In genomic region chr5:16553304-16554047, GRCm38 (mm10) we compare ENCODE assay signal across 9 mouse cellular contexts. TPM values are rescaled to one million over a fixed set of nuclear protein-coding genes. Genes with fewer than 3 reads are reported as not detected.
A peak's percentile ranks its signal among the peaks of the same experiment; 100 is the strongest.
DNase-seq lines count a peak whose midpoint lies in the region; ATAC-seq and TF ChIP-seq lines count a peak whose summit lies in the region.
"Had no signal": no experiment of that assay in that cellular context is flagged by ENCODE, and none has a peak within 500 bp of the region (broad histone marks: within the 10 kb centered on the region; RNA-seq: fewer than 3 reads in every experiment).

TSS of gene Hgf (plus strand) at chr5:16553495.

- peak; percentile 46 for TF ChIP-seq CTCF in stomach, postnatal 0 days (IDR thresholded peaks at IDR 0.05; ENCODE audit: low read depth)

- intact Hi-C loops in heart, postnatal 25 days (cut with DNase I) = no loop called here

- WGBS in embryonic facial prominence, embryonic 14.5 days = 2% methylated on average over 16 of the region's 16 CpGs
- WGBS in heart, embryonic 10.5 days = 6% methylated on average over 16 of the region's 16 CpGs
- WGBS in liver, embryonic 11.5 days = 4% methylated on average over 16 of the region's 16 CpGs
- WGBS in midbrain, embryonic 15.5 days = 10% methylated on average over 16 of the region's 16 CpGs
- WGBS in stomach, postnatal 0 days = 3% methylated on average over 16 of the region's 16 CpGs

- H3K4me1 ChIP-seq in embryonic facial prominence, embryonic 14.5 days (ENCODE audit: control insufficient read depth, insufficient read depth, low read length) = no peaks in the 10 kb centered on the region
- peaks cover 7% of the 10 kb centered on the region; the same call in 1 of the 2 replicates for H3K4me1 ChIP-seq in heart, embryonic 10.5 days
- peaks cover 2% of the 10 kb centered on the region; the same call in 1 of the 2 replicates for H3K4me1 ChIP-seq in liver, embryonic 11.5 days (replicated peaks; ENCODE audit: control insufficient read depth, insufficient read depth, low read length)
- peaks cover 4% of the 10 kb centered on the region; the same call in 1 of the 2 replicates for H3K4me1 ChIP-seq in midbrain, embryonic 15.5 days
- no peaks in the 10 kb centered on the region for H3K4me1 ChIP-seq in stomach, postnatal 0 days (replicated peaks; ENCODE audit: control insufficient read depth, insufficient read depth)

- no peaks in the 10 kb centered on the region for H3K36me3 ChIP-seq in embryonic facial prominence, embryonic 14.5 days (ENCODE audit: control insufficient read depth, insufficient read depth, low read length)
- no peaks in the 10 kb centered on the region for H3K36me3 ChIP-seq in heart, embryonic 10.5 days
- H3K36me3 ChIP-seq in liver, embryonic 11.5 days (ENCODE audit: control insufficient read depth, insufficient read depth, low read length) = no peaks in the 10 kb centered on the region
- no peaks in the 10 kb centered on the region for H3K36me3 ChIP-seq in midbrain, embryonic 15.5 days (replicated peaks)
- H3K36me3 ChIP-seq in stomach, postnatal 0 days (ENCODE audit: control insufficient read depth, insufficient read depth, low read length) = no peaks in the 10 kb centered on the region

- H3K4me3 ChIP-seq in embryonic facial prominence, embryonic 14.5 days (ENCODE audit: low read depth, low read length) = peak within 1 kb of the TSS; percentile 38
- H3K4me3 ChIP-seq in heart, embryonic 10.5 days = peak within 1 kb of the TSS; percentile 56
- peak within 1 kb of the TSS; percentile 39 for H3K4me3 ChIP-seq in liver, embryonic 11.5 days (ENCODE audit: low read depth, low read length)
- H3K4me3 ChIP-seq in midbrain, embryonic 15.5 days = peak within 1 kb of the TSS; percentile 20
- peak within 1 kb of the TSS; percentile 39 for H3K4me3 ChIP-seq in stomach, postnatal 0 days (ENCODE audit: low read depth, low read length)

- peak within 1 kb of the TSS; percentile 50 for H3K9ac ChIP-seq in embryonic facial prominence, embryonic 14.5 days (ENCODE audit: low read depth, low read length)
- H3K9ac ChIP-seq in liver, embryonic 11.5 days (ENCODE audit: low read depth, low read length) = peak within 1 kb of the TSS; percentile 50
- peak within 1 kb of the TSS; percentile 20; the same call in 1 of the 2 replicates for H3K9ac ChIP-seq in midbrain, embryonic 15.5 days
- peak within 1 kb of the TSS; percentile 51; the same call in 1 of the 2 replicates for H3K9ac ChIP-seq in stomach, postnatal 0 days (ENCODE audit: low read length)

- H3K27me3 ChIP-seq in embryonic facial prominence, embryonic 14.5 days (replicated peaks; ENCODE audit: control insufficient read depth, insufficient read depth, low read length) = no peaks in the 10 kb centered on the region
- H3K27me3 ChIP-seq in heart, embryonic 10.5 days (ENCODE audit: insufficient read depth, poor library complexity, severe bottlenecking) = no peaks in the 10 kb centered on the region
- no peaks in the 10 kb centered on the region for H3K27me3 ChIP-seq in liver, embryonic 11.5 days (replicated peaks; ENCODE audit: control insufficient read depth, insufficient read depth, low read length)
- no peaks in the 10 kb centered on the region for H3K27me3 ChIP-seq in midbrain, embryonic 15.5 days (replicated peaks)
- no peaks in the 10 kb centered on the region for H3K27me3 ChIP-seq in stomach, postnatal 0 days (ENCODE audit: control insufficient read depth, insufficient read depth, low read length)
- H3K27me3 ChIP-seq: CH12.LX had no signal

- peak; percentile 83 for ATAC-seq in embryonic facial prominence, embryonic 14.5 days (ENCODE audit: low read depth)
- ATAC-seq in liver, embryonic 11.5 days (replicated peaks; ENCODE audit: low FRiP score) = peak; percentile 69
- peak; percentile 71 for ATAC-seq in midbrain, embryonic 15.5 days (replicated peaks)
- ATAC-seq in stomach, postnatal 0 days (ENCODE audit: low FRiP score, low TSS enrichment) = peak; percentile 47; the same call in 1 of the 2 replicates

- TF ChIP-seq EP300 in stomach, postnatal 0 days (optimal IDR thresholded peaks at IDR 0.05) = no peak

- H3K27ac ChIP-seq in embryonic facial prominence, embryonic 14.5 days (replicated peaks; ENCODE audit: low read depth, low read length) = peak within 1 kb of the TSS; percentile 41
- H3K27ac ChIP-seq in heart, embryonic 10.5 days = peak within 1 kb of the TSS; percentile 52
- peak within 1 kb of the TSS; percentile 43; the same call in 1 of the 2 replicates for H3K27ac ChIP-seq in liver, embryonic 11.5 days (ENCODE audit: low read depth, low read length)
- no peak within 1 kb of the TSS for H3K27ac ChIP-seq in midbrain, embryonic 15.5 days
- peak within 1 kb of the TSS; percentile 49; the same call in 1 of the 2 replicates for H3K27ac ChIP-seq in stomach, postnatal 0 days (replicated peaks)

- peak within 1 kb of the TSS; percentile 59 for H3K4me2 ChIP-seq in embryonic facial prominence, embryonic 14.5 days (ENCODE audit: low read depth, low read length)
- H3K4me2 ChIP-seq in liver, embryonic 11.5 days = peak within 1 kb of the TSS; percentile 55
- peak within 1 kb of the TSS; percentile 46 for H3K4me2 ChIP-seq in midbrain, embryonic 15.5 days
- peak within 1 kb of the TSS; percentile 62 for H3K4me2 ChIP-seq in stomach, postnatal 0 days (replicated peaks; ENCODE audit: low read depth)

- H3K9me3 ChIP-seq in embryonic facial prominence, embryonic 14.5 days (ENCODE audit: control insufficient read depth, low read length) = no peaks in the 10 kb centered on the region
- no peaks in the 10 kb centered on the region for H3K9me3 ChIP-seq in heart, embryonic 10.5 days
- H3K9me3 ChIP-seq in liver, embryonic 11.5 days (ENCODE audit: control insufficient read depth, low read length) = no peaks in the 10 kb centered on the region
- H3K9me3 ChIP-seq in midbrain, embryonic 15.5 days = no peaks in the 10 kb centered on the region
- H3K9me3 ChIP-seq in stomach, postnatal 0 days (ENCODE audit: control insufficient read depth, low read length) = no peaks in the 10 kb centered on the region

- peak; percentile 94 for DNase-seq in heart, adult 11 months
- DNase-seq in heart, postnatal 25 days (ENCODE audit: low spot score) = no peak
- DNase-seq in embryonic facial prominence, embryonic 14.5 days (ENCODE audit: low spot score) = peak; percentile 86
- no peak for DNase-seq in heart, embryonic 10.5 days (ENCODE audit: low spot score)
- DNase-seq in kidney, adult 8-10 months = peak; percentile 32 to 36
- peak; percentile 48 for DNase-seq in liver, embryonic 11.5 days (ENCODE audit: low spot score)
- DNase-seq in stomach, postnatal 0 days (ENCODE audit: low spot score) = peak; percentile 39

RNA-seq across cellular contexts. Expression of gene Hgf, which starts in this region (rescaled TPM):
- total RNA-seq in heart, postnatal 25 days (2021) = 1 to 10 TPM in 1 of 2 experiments, under 1 TPM in 1; 0.68 to 1.0 TPM
- 4.3 and 5.9 TPM in 2 replicates for polyA plus RNA-seq in embryonic facial prominence, embryonic 14.5 days (2014; fragmentation: Nextera tagmentation; extraction: Ambion mirVana)
- polyA plus RNA-seq in heart, embryonic 10.5 days (2016; fragmentation: Nextera tagmentation; extraction: Ambion mirVana) = 3.5 and 5.7 TPM in 2 replicates
- 8.0 and 10.8 TPM in 2 replicates for polyA plus RNA-seq in liver, embryonic 11.5 days (2014; fragmentation: Nextera tagmentation; extraction: Ambion mirVana)
- polyA plus RNA-seq in midbrain, embryonic 15.5 days (2015; fragmentation: Nextera tagmentation; extraction: Ambion mirVana) = 0.36 and 0.48 TPM in 2 replicates
- polyA plus RNA-seq in stomach, postnatal 0 days (2015; fragmentation: Nextera tagmentation; extraction: Ambion mirVana) = 0.81 and 1.2 TPM in 2 replicates
- total RNA-seq: CH12.LX had no signal

Comparison
In these comparisons a context has a peak if more than half of its experiments do, and no peak if none do; other contexts are left out.
1. DNase-seq: peak in heart, adult 11 months (single experiment), embryonic facial prominence, embryonic 14.5 days (single experiment), kidney, adult 8-10 months (2 of 2), liver, embryonic 11.5 days (single experiment) and stomach, postnatal 0 days (single experiment); none in heart, postnatal 25 days (single experiment) and heart, embryonic 10.5 days (single experiment).
2. Peak in ATAC-seq, H3K4me3 ChIP-seq, H3K9ac ChIP-seq and H3K4me2 ChIP-seq in midbrain, embryonic 15.5 days; RNA of the gene not detected or under 1 TPM.
3. Peak in every context shown above with its lines, with median percentiles within 50 percentile points of each other: ATAC-seq, H3K4me2 ChIP-seq, H3K4me3 ChIP-seq and H3K9ac ChIP-seq.